Mouse (Mus musculus) ES-Bruce4 (cell line): ENCODE measurements around the gene Plekha5.
"Not testable (repeated sequence)": the region's sequence is repeated elsewhere in the genome, so short reads cannot be mapped to it uniquely, and the experiment has no call there.

Experiments
- CTCF ChIP-seq: IDR thresholded peaks from one replicate; pipeline ENCODE4 v1.8.1; 2011; ENCODE audit warnings: low read depth, low read length
- POLR2A ChIP-seq: IDR thresholded peaks from one replicate; pipeline ENCODE4 v1.8.1; 2011; ENCODE audit warnings: low read length; ENCODE audit not compliant: insufficient read depth

GRCm38 (mm10) chr6:140532858-140533257 is 109.0 kb downstream of the Plekha5 start:
- TF ChIP-seq CTCF, POLR2A: not testable (repeated sequence)
